Mouse (Mus musculus): ENCODE results near the gene Rab39b.

Rab39b gene

DNA sequence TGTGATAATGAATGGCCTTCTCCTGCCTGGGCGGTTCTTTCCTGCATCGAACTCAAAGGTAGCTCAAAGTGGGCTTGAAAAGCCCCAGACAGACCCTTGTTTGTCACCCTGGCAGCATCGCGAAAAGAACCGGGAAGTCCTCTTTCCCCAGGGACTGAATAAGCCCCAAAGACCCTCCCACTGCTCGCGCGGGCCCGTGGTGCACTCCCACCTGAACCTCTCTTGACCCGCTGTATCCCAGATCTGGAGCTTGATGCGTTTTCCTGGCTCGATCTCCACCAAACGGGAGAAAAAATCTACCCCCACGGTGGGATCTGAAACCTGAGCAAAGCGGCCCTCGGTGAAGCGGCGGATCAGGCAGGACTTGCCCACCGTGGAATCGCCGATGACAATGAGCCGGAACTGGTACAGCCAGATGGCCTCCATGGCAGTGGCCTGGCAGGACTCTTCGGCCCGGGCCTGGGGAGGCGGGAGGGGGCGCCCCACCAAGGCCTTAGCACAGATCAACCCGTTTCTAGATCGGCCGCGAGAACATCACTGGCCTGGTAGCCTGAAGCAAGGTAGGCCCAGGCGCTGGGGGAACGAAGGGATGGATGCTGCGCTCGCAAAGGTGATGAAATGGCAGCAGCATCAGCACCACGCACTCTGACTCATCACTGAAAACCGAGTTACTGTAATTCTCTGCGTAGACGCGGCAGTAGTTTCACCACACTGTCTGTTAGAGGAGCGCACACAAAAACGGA lies at the start of gene Rab39b:
TSS of gene Rab39b (minus strand) at position 650 of the 743 bp plus-strand sequence.
- DNase-seq (ENCODE audit: low read depth, low spot score), result peak; percentile 39

DNA sequence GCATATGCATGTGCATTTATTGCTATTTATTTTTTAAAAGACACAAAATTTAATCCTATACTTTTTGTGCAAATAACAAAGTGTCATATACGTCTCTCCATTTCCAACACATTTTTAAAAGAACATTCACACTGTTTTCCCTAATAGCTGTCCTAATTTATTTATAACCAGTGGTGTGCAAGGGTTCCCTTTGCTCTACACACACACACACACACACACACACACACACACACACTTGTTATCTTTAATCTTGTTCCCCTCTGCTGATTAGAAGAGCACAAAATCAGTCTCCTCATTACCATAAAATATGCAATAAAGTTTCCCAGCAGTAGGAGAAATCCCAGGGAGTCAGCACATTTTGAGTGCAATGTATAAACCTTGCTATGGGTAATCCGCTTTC lies 508 bp upstream of the Rab39b start:
- no peak for DNase-seq (ENCODE audit: low read depth, low spot score)
